Mouse (Mus musculus): Measurements from ENCODE around the gene Mgat2.

GRCm38 (mm10) chr12:69207926-69208325, 24.0 kb downstream of the Mgat2 start:
- TF ChIP-seq CTCF (IDR thresholded peaks at IDR 0.05 in 2 of 3, conservative IDR thresholded peaks at IDR 0.05 in 1 of 3; ENCODE audit: control insufficient read depth in 1 of 3, insufficient read depth in 1 of 3, low read depth in 2 of 3, low read length in 3 of 3, poor library complexity in 1 of 3, severe bottlenecking in 1 of 3) = no peak
- no peak for TF ChIP-seq ZC3H11A (IDR thresholded peaks at IDR 0.05; ENCODE audit: low read depth, low read length)
- TF ChIP-seq MYC (IDR thresholded peaks at IDR 0.05; ENCODE audit: low read depth, low read length) = no peak
- TF ChIP-seq RAD21 (IDR thresholded peaks at IDR 0.05; ENCODE audit: low read depth, low read length) = no peak
